Mouse (Mus musculus): ENCODE measurements around the gene Fam204a. TPM values are rescaled to one million over a fixed set of nuclear protein-coding genes. Genes with fewer than 3 reads are reported as not detected.

Gene Fam204a
- 56.7 to 62.7 TPM (median 61.6 TPM) in 4 replicates for total RNA-seq (2023)

GRCm38 (mm10) chr19:60225899-60226844, at the start of gene Fam204a:
TSS of gene Fam204a (minus strand) at chr19:60226701.

Other genes starting within 250 kb of the Fam204a start
- not detected in 4 replicates for gene Prlhr, start 241.6 kb upstream of the Fam204a start, total RNA-seq (2023)

All from B cell, adult 62 days (primary cell).